Mouse (Mus musculus) liver, embryonic 11.5 days (tissue): ENCODE results near the gene Ctso. TPM values are rescaled to one million over a fixed set of nuclear protein-coding genes. Genes with fewer than 3 reads are reported as not detected.

ENCODE experiments used
- ATAC-seq: fragments of 200-750 bp; cut with Nextera tagmentation; replicated peaks from 2 replicates; pipeline ENCODE4 v1.8.0; 2017; ENCODE audit warnings: moderate number of reproducible peaks, mild to moderate bottlenecking, moderate TSS enrichment, moderate library complexity; ENCODE audit not compliant: low FRiP score
- DNase-seq: peaks from one replicate; pipeline ENCODE4 v3.0.0-alpha.2; 2017; ENCODE audit warnings: low spot score
- H3K27ac ChIP-seq: fragments of 300-500 bp; sonication (generic); 2 replicates; pipeline ENCODE4 v1.5.1; 2014; ENCODE audit warnings: mild to moderate bottlenecking, low read depth, low read length, control low read depth
- H3K27me3 ChIP-seq: fragments of 300-500 bp; sonication (generic); replicated peaks from 2 replicates; pipeline ENCODE4 v1.6.1; 2014; ENCODE audit warnings: low read length, mixed read lengths; ENCODE audit not compliant: control insufficient read depth, insufficient read depth
- H3K36me3 ChIP-seq: fragments of 300-500 bp; sonication (generic); 2 replicates; pipeline ENCODE4 v1.6.1; 2014; ENCODE audit warnings: mild to moderate bottlenecking, low read length, moderate library complexity, mixed read lengths; ENCODE audit not compliant: control insufficient read depth, insufficient read depth
- H3K4me1 ChIP-seq: fragments of 300-500 bp; sonication (generic); replicated peaks from 2 replicates; pipeline ENCODE4 v1.6.1; 2014; ENCODE audit warnings: low read length, mixed read lengths; ENCODE audit not compliant: control insufficient read depth, insufficient read depth
- H3K4me2 ChIP-seq: fragments of 300-500 bp; sonication (generic); 2 replicates; pipeline ENCODE4 v1.6.1; 2014; ENCODE audit warnings: mild to moderate bottlenecking, control low read depth, moderate library complexity
- H3K4me3 ChIP-seq: fragments of 300-500 bp; sonication (generic); 2 replicates; pipeline ENCODE4 v1.5.1; 2014; ENCODE audit warnings: low read depth, low read length, control low read depth
- H3K9ac ChIP-seq: fragments of 300-500 bp; sonication (generic); 2 replicates; pipeline ENCODE4 v1.6.1; 2014; ENCODE audit warnings: low read depth, low read length, control low read depth
- H3K9me3 ChIP-seq: fragments of 300-500 bp; sonication (generic); 2 replicates; pipeline ENCODE4 v1.6.1; 2016; ENCODE audit warnings: low read length, inconsistent platforms, mixed read lengths; ENCODE audit not compliant: control insufficient read depth
- WGBS: fragments of 180-500 bp; shearing (Covaris S2); extraction: QIAGEN DNeasy Blood & Tissue Kit; methylation state at CpG from one replicate; pipeline ENCODE4 v1.1.7; 2014; 5-methylcytosine and 5-hydroxymethylcytosine counted together
- polyA plus RNA-seq: library from polyadenylated mRNA; unstranded; fragments of >200 nt; fragmentation: Nextera tagmentation; extraction: Ambion mirVana; gene quantifications from 2 replicates; pipeline ENCODE4 v1.2.1, GENCODE M21; 2014

The Ctso gene
- polyA plus RNA-seq, 1 experiment from 2014 or later: 6.5 TPM

- no peak overlapping the region for H3K4me3 ChIP-seq
- no peaks in the 10 kb centered on the region for H3K36me3 ChIP-seq
- H3K27ac ChIP-seq: no peak overlapping the region
- no peaks in the 10 kb centered on the region for H3K4me1 ChIP-seq
- H3K9ac ChIP-seq: no peak overlapping the region
- WGBS: 63% methylated on average over 3 of the region's 3 CpGs
- no peaks in the 10 kb centered on the region for H3K27me3 ChIP-seq
- no peak overlapping the region for H3K4me2 ChIP-seq
- DNase-seq: no peak
- no peaks in the 10 kb centered on the region for H3K9me3 ChIP-seq
- ATAC-seq: no peak
Measured at GRCm38 (mm10) chr3:81919681-81920080, 12.7 kb upstream of the Ctso start.

DNA sequence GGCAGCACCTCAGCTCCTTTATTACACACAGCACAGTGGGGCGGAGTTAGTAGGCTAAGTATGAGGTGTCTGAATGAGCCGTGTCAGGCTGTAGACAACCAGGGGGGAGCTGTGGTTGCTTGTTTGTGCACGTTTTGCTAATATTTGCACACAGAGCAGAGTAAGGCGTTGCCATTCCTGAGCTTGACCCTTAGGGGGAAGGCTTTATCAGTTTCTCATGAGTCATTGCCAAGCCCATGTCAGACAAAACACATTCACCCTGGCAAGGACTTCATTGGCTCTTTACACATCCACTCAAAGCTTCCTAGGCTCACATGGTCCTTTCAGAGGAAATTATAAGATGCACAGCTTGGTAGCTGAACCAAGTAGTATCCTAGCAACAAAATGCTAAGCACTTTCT, 9.5 kb upstream of the Ctso start:
- Histone ChIP-seq H3K4me3 (no peak overlapping the region), H3K4me2 (no peak overlapping the region), H3K4me1 (no peaks in the 10 kb centered on the region), H3K9me3 (no peaks in the 10 kb centered on the region), H3K27ac (no peak overlapping the region), H3K27me3 (no peaks in the 10 kb centered on the region), H3K36me3 (no peaks in the 10 kb centered on the region), H3K9ac (no peak overlapping the region)
- WGBS: 44% methylated on average over 4 of the region's 4 CpGs
- ATAC-seq (no peak), DNase-seq (no peak)

- no peaks in the 10 kb centered on the region for H3K27me3 ChIP-seq
- no peak overlapping the region for H3K4me2 ChIP-seq
- no peaks in the 10 kb centered on the region for H3K9me3 ChIP-seq
- no peak for DNase-seq
- H3K27ac ChIP-seq: no peak overlapping the region
- 2% methylated on average over 1 of the region's 1 CpGs for WGBS
- no peaks in the 10 kb centered on the region for H3K36me3 ChIP-seq
- no peaks in the 10 kb centered on the region for H3K4me1 ChIP-seq
- ATAC-seq: no peak
- H3K4me3 ChIP-seq: no peak overlapping the region
- no peak overlapping the region for H3K9ac ChIP-seq
Measured at GRCm38 (mm10) chr3:81924931-81925330, 7.5 kb upstream of the Ctso start.

DNA sequence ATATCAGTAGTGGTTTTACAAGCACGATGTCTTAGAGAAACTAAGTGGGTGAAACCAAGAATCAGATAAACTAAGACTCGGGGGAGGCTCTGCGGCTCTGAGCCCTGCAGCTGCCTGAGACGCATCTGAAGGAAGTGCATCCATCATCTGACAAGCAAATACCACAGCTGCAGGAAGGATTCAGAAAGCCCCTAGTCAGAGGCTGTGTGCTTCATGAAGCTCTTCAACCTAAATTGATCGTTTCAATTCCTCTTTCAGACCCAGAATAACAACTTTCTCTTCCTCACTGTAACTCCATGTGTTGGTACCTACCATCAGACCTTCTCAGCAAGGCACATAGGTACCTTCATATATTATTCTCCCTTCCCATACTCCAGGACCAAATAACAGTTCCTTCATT, 6.5 kb upstream of the Ctso start:
- Histone ChIP-seq H3K27ac (no peak overlapping the region), H3K4me1 (no peaks in the 10 kb centered on the region), H3K4me2 (no peak overlapping the region), H3K36me3 (no peaks in the 10 kb centered on the region), H3K9ac (no peak overlapping the region), H3K27me3 (no peaks in the 10 kb centered on the region), H3K4me3 (no peak overlapping the region), H3K9me3 (no peaks in the 10 kb centered on the region)
- WGBS: 9% methylated on average over 5 of the region's 5 CpGs
- no peak for ATAC-seq
- DNase-seq: no peak

DNA sequence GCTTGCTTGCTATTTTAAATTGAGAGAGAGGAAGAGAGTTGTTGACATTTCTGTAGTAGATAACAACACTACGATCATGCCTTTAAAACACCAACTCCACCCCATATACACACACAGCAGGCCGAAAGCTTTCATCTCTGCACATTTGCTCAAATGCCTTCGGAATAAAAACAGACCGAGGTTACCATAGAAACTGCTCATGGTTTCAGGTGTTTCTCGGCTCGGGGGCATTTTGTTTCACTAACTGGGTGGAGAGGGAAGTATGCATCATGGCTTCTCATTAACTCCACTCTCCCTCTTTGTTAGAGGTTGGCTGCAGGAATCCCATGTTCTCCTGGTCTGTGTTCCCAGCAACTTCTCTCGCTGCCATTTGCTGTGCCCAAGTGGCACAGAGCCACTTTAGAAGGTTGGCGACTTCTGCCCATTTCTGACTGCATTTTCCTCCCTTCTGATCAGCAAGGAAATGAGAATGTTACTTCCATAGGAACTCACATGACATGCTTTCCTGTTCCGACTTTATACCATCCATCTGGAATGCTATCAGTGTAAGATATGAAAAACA, 5.6 kb upstream of the Ctso start:
- H3K36me3 ChIP-seq: no peaks in the 10 kb centered on the region
- no peak overlapping the region for H3K9ac ChIP-seq
- DNase-seq (no peak), ATAC-seq (no peak)
- H3K27me3 ChIP-seq: no peaks in the 10 kb centered on the region
- WGBS: 64% methylated on average over 9 of the region's 9 CpGs
- H3K9me3 ChIP-seq: no peaks in the 10 kb centered on the region
- H3K4me3 ChIP-seq: no peak overlapping the region
- no peak overlapping the region for H3K27ac ChIP-seq
- H3K4me1 ChIP-seq: no peaks in the 10 kb centered on the region
- no peak overlapping the region for H3K4me2 ChIP-seq

- H3K27ac ChIP-seq: no peak overlapping the region
- 61% methylated on average over 1 of the region's 1 CpGs for WGBS
- no peaks in the 10 kb centered on the region for H3K27me3 ChIP-seq
- H3K36me3 ChIP-seq: no peaks in the 10 kb centered on the region
- DNase-seq (no peak), ATAC-seq (no peak)
- no peak overlapping the region for H3K4me2 ChIP-seq
- H3K4me3 ChIP-seq: no peak overlapping the region
- H3K4me1 ChIP-seq: no peaks in the 10 kb centered on the region
- H3K9ac ChIP-seq: no peak overlapping the region
- H3K9me3 ChIP-seq: no peaks in the 10 kb centered on the region
Measured at GRCm38 (mm10) chr3:81929073-81929472, 3.3 kb upstream of the Ctso start.

DNA sequence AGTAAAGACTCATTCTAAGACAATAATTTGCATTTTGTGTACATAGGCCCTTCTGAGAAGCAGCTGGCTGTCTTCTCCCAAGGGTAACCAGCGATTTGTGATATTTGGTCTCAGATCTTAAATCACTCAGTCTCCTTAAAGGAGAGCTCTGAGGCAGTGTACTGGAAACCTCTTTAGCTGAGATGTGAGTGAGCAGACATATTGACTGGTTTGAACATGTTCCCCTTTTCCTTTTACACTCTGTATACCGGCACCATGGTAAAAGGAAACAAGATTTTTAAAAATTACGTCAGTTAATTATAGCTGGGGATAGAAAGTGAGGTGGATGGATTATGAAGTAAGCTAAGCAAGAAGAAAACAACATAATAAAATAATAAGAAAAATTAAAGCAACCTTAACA, 706 bp upstream of the Ctso start:
- Histone ChIP-seq H3K9me3 (no peaks in the 10 kb centered on the region), H3K27me3 (no peaks in the 10 kb centered on the region), H3K4me3 (no peak overlapping the region), H3K27ac (no peak overlapping the region), H3K9ac (no peak overlapping the region), H3K36me3 (no peaks in the 10 kb centered on the region), H3K4me2 (no peak overlapping the region), H3K4me1 (no peaks in the 10 kb centered on the region)
- DNase-seq (no peak), ATAC-seq (no peak)
- WGBS: 70% methylated on average over 3 of the region's 3 CpGs

DNA sequence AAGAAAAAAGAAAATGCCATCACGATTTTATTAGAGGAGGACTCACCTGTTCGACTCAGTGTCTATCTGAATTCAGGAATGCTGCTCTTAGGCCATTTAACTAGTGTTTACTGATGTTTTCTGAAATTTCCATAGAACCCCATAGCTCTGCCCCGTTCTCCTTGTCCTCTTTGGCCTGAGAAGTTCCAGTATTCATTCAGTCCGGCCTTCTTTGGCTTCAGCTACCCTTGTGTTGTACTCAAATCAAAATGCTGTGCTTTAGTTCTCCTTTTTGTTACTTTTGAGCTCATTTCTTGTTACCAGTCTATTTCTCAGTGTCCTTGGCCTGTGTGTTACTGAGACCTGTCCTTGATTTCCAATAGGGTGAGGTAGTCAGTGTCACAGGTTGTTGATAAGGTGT, 947 bp downstream of the Ctso start:
- ATAC-seq (no peak), DNase-seq (no peak)
- Histone ChIP-seq H3K27me3 (no peaks in the 10 kb centered on the region), H3K27ac (no peak overlapping the region), H3K4me1 (no peaks in the 10 kb centered on the region), H3K9me3 (no peaks in the 10 kb centered on the region), H3K4me2 (peak overlapping the region; percentile 56; the same call in 1 of the 2 replicates), H3K36me3 (no peaks in the 10 kb centered on the region), H3K4me3 (no peak overlapping the region), H3K9ac (no peak overlapping the region)
- 76% methylated on average over 4 of the region's 4 CpGs for WGBS

DNA sequence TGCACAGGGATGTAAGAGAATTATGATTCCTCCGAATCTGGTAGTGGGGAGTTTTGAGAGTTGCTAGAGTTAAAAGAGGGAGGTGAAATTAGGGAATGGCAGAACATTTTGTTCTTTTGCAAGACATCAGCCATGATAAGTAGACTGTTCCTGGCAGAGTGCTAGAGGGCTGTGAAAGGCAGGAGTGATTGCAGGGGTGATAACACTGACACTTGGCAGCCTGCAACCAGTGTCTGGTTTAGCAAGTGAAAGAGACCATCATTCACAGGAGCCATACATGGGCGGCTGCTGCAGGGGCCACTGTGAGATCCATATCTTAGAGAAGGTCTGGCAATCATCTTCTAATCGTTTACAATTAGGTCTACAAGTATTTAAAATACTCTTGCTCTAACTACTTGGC, 6.5 kb downstream of the Ctso start:
- no peak overlapping the region for H3K9ac ChIP-seq
- DNase-seq: no peak
- 50% methylated on average over 3 of the region's 3 CpGs for WGBS
- no peaks in the 10 kb centered on the region for H3K4me1 ChIP-seq
- H3K27ac ChIP-seq: no peak overlapping the region
- no peaks in the 10 kb centered on the region for H3K27me3 ChIP-seq
- no peak overlapping the region for H3K4me3 ChIP-seq
- ATAC-seq: no peak
- no peaks in the 10 kb centered on the region for H3K9me3 ChIP-seq
- H3K4me2 ChIP-seq: no peak overlapping the region
- H3K36me3 ChIP-seq: no peaks in the 10 kb centered on the region
